Mouse (Mus musculus) testis, adult 2 months (tissue): ENCODE results near the gene Ppp1r12b.

Source experiments
- CTCF ChIP-seq: fragments of 200-500 bp; IDR thresholded peaks from 2 replicates; pipeline ENCODE4 v1.5.1; 2012; ENCODE audit warnings: low read depth, mild to moderate bottlenecking, inconsistent platforms, low read length, moderate library complexity; ENCODE audit not compliant: control insufficient read depth, insufficient read depth, insufficient replicate concordance
- POLR2A ChIP-seq: fragments of 200-500 bp; IDR thresholded peaks from 2 replicates; pipeline ENCODE4 v1.6.1; 2012; ENCODE audit warnings: low read depth, mild to moderate bottlenecking, inconsistent platforms, low read length, moderate library complexity; ENCODE audit not compliant: control insufficient read depth

GRCm38 (mm10) chr1:134708274-134708673, 247.5 kb downstream of the Ppp1r12b start:
- TF ChIP-seq CTCF (no peak), POLR2A (no peak)
